Mouse (Mus musculus): Measurements from ENCODE around the gene Gfpt2.

DNA sequence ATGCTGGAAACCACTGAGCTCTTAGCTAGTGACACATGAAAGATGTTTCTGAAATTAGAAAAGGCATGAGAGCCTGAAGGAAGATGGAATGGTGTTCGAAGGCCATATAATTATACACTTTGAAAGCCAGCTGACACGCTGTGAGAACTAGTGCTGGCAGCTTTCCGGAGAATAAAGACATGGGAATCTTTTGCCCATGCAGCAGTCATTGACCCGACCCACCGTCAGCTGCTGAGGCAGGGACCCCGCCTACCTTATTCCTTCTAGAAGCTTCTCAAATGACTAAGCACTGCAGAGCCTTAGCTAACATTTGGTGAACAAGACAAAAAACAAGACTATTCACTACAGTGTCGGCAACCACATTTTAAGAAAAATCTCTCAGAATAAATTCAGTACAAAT, 25.7 kb downstream of the Gfpt2 start:
- TF ChIP-seq CTCF (conservative IDR thresholded peaks at IDR 0.05; ENCODE audit: low read length) (no peak), POU5F1 (IDR thresholded peaks at IDR 0.05; ENCODE audit: borderline replicate concordance, low read length) (no peak), NANOG (IDR thresholded peaks at IDR 0.05; ENCODE audit: borderline replicate concordance, low read length) (no peak)
